Mouse (Mus musculus) embryonic facial prominence, embryonic 13.5 days (tissue): Measurements from ENCODE around the gene Olfr1358. TPM values are rescaled to one million over a fixed set of nuclear protein-coding genes. Genes with fewer than 3 reads are reported as not detected.
A peak's percentile ranks its signal among the peaks of the same experiment; 100 is the strongest.
"Not testable (repeated sequence)": the region's sequence is repeated elsewhere in the genome, so short reads cannot be mapped to it uniquely, and the experiment has no call there.

Source experiments
- ATAC-seq: fragments of 200-750 bp; cut with Nextera tagmentation; 2 replicates; pipeline ENCODE4 v1.8.0; 2017; ENCODE audit warnings: low read depth; ENCODE audit not compliant: insufficient number of reproducible peaks, insufficient read depth, low FRiP score, low TSS enrichment
- H3K27ac ChIP-seq: fragments of 300-500 bp; sonication (generic); 2 replicates; pipeline ENCODE4 v1.5.1; 2015; ENCODE audit warnings: moderate library complexity, mild to moderate bottlenecking, inconsistent platforms
- H3K27me3 ChIP-seq: fragments of 300-500 bp; sonication (generic); 2 replicates; pipeline ENCODE4 v1.6.1; 2015; ENCODE audit warnings: mild to moderate bottlenecking, inconsistent platforms
- H3K36me3 ChIP-seq: fragments of 300-500 bp; sonication (generic); 2 replicates; pipeline ENCODE4 v1.6.1; 2015; ENCODE audit warnings: mild to moderate bottlenecking, inconsistent platforms
- H3K4me1 ChIP-seq: fragments of 300-500 bp; sonication (generic); 2 replicates; pipeline ENCODE4 v1.6.1; 2015; ENCODE audit warnings: inconsistent platforms
- H3K4me2 ChIP-seq: fragments of 300-500 bp; sonication (generic); 2 replicates; pipeline ENCODE4 v1.6.1; 2015; ENCODE audit warnings: moderate library complexity, mild to moderate bottlenecking, inconsistent platforms
- H3K4me3 ChIP-seq: fragments of 300-500 bp; sonication (generic); 2 replicates; pipeline ENCODE4 v1.5.1; 2015; ENCODE audit warnings: mild to moderate bottlenecking, inconsistent platforms
- H3K9ac ChIP-seq: fragments of 300-500 bp; sonication (generic); 2 replicates; pipeline ENCODE4 v1.6.1; 2015; ENCODE audit warnings: mild to moderate bottlenecking, inconsistent platforms
- H3K9me3 ChIP-seq: fragments of 300-500 bp; sonication (generic); 2 replicates; pipeline ENCODE4 v1.6.1; 2016; ENCODE audit warnings: inconsistent platforms
- WGBS: fragments of 180-500 bp; shearing (Covaris S2); methylation state at CpG from one replicate; pipeline ENCODE4 v1.1.7; 2015; ENCODE audit warnings: mixed read lengths; 5-methylcytosine and 5-hydroxymethylcytosine counted together
- polyA plus RNA-seq: library from polyadenylated mRNA; unstranded; fragments of >200 nt; fragmentation: Nextera tagmentation; extraction: Ambion mirVana; gene quantifications from 2 replicates; pipeline ENCODE4 v1.2.1, GENCODE M21; 2015

Olfr1358 gene
- polyA plus RNA-seq, 1 experiment from 2014 or later, result not detected

DNA sequence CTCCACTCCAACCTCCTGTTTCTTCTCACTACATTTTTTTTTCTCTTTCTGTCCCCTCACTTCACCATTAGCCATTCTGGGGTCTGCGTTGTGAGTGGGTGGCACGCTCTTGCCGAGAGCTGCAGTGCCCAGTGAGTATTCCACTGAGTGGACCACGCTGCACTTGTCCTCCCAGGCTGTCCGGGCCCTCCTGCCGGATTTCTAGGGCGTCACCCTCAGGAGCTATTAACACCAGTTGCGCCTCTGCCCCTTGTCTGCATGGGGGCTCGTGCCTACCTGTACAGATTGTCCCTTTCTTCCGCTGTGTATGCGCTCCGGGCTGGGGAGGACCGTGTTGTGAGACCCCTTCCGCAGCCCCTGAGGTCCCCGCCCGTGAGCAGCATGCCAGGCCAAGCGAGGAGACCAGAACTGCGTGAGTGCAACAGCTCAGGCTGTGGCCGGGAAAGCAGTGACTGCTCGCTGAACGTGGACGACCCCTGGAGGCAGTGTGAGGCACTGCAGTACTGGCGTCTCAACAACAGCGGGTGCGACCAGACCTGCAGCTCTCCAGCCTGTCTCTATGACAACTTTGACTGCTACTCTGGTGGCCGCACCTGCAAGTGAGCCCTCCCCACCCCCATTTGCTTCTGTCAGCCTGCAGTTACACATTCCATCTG lies 29.7 kb upstream of the Olfr1358 start:
- no peaks in the 10 kb centered on the region for H3K9me3 ChIP-seq
- H3K27me3 ChIP-seq, result peaks cover 20% of the 10 kb centered on the region
- H3K9ac ChIP-seq, result peak overlapping the region; percentile 61
- no peak overlapping the region for H3K27ac ChIP-seq
- H3K4me1 ChIP-seq, result peaks cover 4% of the 10 kb centered on the region; the same call in 1 of the 2 replicates
- ATAC-seq, result no peak
- H3K36me3 ChIP-seq, result no peaks in the 10 kb centered on the region
- peak overlapping the region; percentile 61 for H3K4me2 ChIP-seq
- 11% methylated on average over 26 of the region's 26 CpGs for WGBS
- peak overlapping the region; percentile 32 for H3K4me3 ChIP-seq

DNA sequence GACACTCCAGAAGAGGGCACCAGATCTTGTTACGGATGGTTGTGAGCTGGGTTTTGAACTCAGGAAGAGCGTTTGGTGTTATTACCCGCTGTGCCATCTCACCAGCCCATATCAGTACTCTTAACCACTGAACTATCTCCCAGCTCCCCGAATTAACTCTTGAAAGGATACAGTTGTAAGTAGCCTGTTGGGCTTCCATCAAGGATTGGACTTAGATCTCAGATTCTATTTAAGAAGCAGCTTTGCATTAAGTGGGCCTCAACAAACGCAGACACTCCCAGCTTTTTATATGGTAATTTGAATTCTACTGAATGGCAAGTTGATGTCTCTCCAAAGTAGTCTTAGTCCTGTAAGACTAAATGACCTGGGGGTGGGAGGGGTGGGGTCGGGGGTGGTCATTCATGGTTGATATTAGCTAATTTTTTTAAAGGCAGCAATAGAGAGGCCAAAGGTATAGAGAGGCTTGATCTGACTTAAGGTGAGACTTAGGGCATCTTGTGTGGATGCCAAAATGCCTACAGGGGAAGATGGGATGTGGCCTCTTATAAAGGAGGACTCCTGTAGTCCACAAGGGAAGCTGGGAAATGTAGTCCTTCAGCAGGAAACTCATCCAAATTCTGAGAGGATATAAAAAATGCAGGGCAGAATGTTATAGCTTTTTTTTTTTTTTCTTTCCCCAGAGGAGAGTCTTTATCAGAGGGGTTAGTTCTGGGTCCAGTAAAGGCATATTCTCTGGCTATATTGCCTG lies 14.1 kb upstream of the Olfr1358 start:
- no peaks in the 10 kb centered on the region for H3K9me3 ChIP-seq
- no peak overlapping the region for H3K27ac ChIP-seq
- H3K27me3 ChIP-seq, result no peaks in the 10 kb centered on the region
- no peak for ATAC-seq
- H3K4me3 ChIP-seq, result no peak overlapping the region
- WGBS, result 78% methylated on average over 6 of the region's 6 CpGs
- no peak overlapping the region for H3K4me2 ChIP-seq
- H3K4me1 ChIP-seq, result no peaks in the 10 kb centered on the region
- H3K36me3 ChIP-seq, result no peaks in the 10 kb centered on the region
- no peak overlapping the region for H3K9ac ChIP-seq

DNA sequence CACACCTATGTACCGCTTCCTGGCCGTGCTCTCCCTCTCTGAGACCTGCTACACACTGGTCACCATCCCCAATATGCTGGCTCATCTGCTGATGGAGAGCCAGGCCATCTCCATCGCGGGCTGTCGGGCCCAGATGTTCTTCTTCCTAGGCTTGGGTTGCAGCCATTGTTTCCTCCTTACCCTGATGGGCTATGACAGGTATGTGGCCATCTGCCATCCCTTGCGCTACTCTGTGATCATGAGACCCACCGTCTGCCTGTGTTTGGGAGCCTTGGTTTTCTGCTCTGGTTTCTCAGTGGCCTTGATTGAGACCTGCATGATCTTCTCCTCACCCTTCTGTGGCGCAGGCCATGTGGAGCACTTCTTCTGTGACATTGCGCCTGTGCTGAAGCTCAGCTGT lies 2.6 kb downstream of the Olfr1358 start:
- H3K4me2 ChIP-seq, result no peak overlapping the region

DNA sequence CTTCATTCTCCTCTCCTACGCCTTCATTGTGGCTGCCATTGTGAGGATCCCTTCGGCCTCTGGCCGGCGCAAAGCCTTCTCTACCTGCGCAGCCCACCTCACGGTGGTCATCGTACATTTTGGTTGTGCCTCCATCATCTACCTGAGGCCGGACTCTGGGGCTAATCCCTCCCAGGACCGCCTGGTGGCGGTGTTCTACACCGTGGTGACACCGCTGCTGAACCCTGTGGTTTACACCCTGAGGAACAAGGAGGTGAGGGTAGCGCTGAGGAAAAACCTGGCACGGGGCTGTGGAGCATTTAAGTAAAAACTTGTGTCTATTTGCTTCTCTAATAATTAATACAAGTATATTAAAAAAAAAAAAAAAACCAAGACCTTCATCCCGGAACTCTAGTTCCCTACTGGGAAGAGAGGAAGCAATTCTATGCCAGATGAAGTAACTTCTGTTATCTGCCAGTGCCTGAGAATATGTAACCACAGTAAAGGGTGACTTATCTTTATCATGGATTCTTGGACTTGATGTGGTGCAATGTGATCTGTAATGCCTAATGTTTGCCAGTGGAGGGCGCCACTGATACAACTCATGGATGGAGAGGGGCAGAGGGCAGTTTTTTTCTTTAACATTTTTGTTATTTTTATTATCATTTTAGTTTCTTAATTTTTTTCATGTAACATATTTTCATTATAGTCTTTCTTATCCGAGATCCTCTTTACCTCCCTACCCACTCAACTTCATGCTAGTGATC lies 3.2 kb downstream of the Olfr1358 start:
- H3K27ac ChIP-seq, result no peak overlapping the region
- H3K27me3 ChIP-seq, result no peaks in the 10 kb centered on the region
- no peak for ATAC-seq
- no peaks in the 10 kb centered on the region for H3K36me3 ChIP-seq
- H3K9ac ChIP-seq, result no peak overlapping the region
- no peaks in the 10 kb centered on the region for H3K4me1 ChIP-seq
- 57% methylated on average over 17 of the region's 17 CpGs for WGBS
- no peak overlapping the region for H3K4me2 ChIP-seq
- no peak overlapping the region for H3K4me3 ChIP-seq
- no peaks in the 10 kb centered on the region for H3K9me3 ChIP-seq

More for the DNA sequence above, 2.6 kb downstream of the Olfr1358 start:
- no peak overlapping the region for H3K9ac ChIP-seq
- no peak for ATAC-seq
- H3K27me3 ChIP-seq, result no peaks in the 10 kb centered on the region
- no peak overlapping the region for H3K27ac ChIP-seq
- no peaks in the 10 kb centered on the region for H3K4me1 ChIP-seq
- no peaks in the 10 kb centered on the region for H3K36me3 ChIP-seq
- 88% methylated on average over 9 of the region's 9 CpGs for WGBS
- H3K9me3 ChIP-seq, result no peaks in the 10 kb centered on the region
- H3K4me3 ChIP-seq, result no peak overlapping the region

DNA sequence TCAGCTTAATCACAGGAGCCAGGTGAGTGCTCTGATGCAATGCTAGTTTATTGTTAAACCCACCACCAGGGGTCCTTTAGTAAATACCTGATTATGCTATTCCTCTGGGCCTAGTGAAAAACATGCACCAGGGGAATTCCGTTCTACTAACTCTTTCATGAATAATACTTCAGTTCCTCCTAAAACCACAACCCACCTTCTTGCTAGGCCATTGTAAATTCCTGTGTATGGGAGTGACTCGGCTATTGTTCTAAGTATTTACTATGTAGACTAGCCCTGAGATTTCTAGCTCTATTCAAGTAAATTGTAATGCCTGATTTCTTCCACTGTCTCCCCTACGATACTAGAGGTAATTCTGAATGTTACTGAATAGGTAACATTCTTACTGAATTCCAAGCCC lies 7.8 kb downstream of the Olfr1358 start:
- H3K27me3 ChIP-seq, H3K27ac ChIP-seq, H3K4me1 ChIP-seq, ATAC-seq, H3K9ac ChIP-seq, H3K36me3 ChIP-seq, H3K4me3 ChIP-seq, H3K4me2 ChIP-seq, H3K9me3 ChIP-seq: not testable (repeated sequence)
- 52% methylated on average over 3 of the region's 3 CpGs for WGBS

DNA sequence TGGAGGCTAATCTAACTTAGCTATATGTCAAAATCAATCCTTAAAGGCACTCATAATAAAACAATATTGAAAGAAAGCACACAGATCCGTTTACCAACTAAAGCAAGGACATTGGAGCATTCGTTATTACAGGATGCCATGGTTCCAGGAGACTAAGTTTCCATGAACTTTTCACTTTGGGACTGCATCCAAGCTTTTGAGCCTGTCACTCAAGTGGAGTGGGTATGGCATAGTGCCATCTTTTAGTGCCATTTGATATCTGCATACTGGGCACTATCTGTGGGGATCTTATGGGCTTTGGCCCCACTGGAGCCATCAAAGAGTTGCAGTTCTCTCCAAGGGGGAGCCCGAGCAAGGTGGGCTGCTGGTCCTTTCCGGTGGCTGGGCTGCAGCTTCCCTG lies 8.3 kb downstream of the Olfr1358 start:
- no peaks in the 10 kb centered on the region for H3K27me3 ChIP-seq
- no peaks in the 10 kb centered on the region for H3K4me1 ChIP-seq
- H3K9me3 ChIP-seq, result no peaks in the 10 kb centered on the region
- H3K4me2 ChIP-seq, result no peak overlapping the region
- ATAC-seq, result no peak
- H3K4me3 ChIP-seq, result no peak overlapping the region
- no peak overlapping the region for H3K9ac ChIP-seq
- H3K27ac ChIP-seq, result no peak overlapping the region
- H3K36me3 ChIP-seq, result no peaks in the 10 kb centered on the region
- 50% methylated on average over 4 of the region's 4 CpGs for WGBS

DNA sequence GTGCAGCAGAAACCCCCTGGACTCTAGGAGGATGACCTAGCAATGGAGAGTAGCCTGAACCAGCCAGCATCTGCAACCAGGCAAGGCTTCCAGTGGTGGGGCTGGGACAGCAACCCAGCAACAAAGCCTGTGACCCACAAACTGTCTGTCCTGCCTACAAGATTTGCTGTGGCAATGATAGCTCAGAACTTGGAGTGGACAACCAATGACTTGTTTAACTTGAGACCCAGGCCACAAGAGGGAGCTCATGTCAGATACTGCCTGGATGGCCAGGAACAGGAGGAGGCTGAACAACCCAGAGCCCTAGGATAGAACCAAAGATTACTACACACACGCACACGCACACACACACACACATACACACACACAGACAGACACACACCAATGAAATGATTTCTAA lies 23.7 kb downstream of the Olfr1358 start:
- no peaks in the 10 kb centered on the region for H3K27me3 ChIP-seq
- H3K9ac ChIP-seq, result no peak overlapping the region
- H3K9me3 ChIP-seq, result no peaks in the 10 kb centered on the region
- no peak overlapping the region for H3K4me3 ChIP-seq
- no peak overlapping the region for H3K4me2 ChIP-seq
- no peaks in the 10 kb centered on the region for H3K4me1 ChIP-seq
- 57% methylated on average over 2 of the region's 2 CpGs for WGBS
- no peaks in the 10 kb centered on the region for H3K36me3 ChIP-seq
- no peak for ATAC-seq
- H3K27ac ChIP-seq, result no peak overlapping the region

DNA sequence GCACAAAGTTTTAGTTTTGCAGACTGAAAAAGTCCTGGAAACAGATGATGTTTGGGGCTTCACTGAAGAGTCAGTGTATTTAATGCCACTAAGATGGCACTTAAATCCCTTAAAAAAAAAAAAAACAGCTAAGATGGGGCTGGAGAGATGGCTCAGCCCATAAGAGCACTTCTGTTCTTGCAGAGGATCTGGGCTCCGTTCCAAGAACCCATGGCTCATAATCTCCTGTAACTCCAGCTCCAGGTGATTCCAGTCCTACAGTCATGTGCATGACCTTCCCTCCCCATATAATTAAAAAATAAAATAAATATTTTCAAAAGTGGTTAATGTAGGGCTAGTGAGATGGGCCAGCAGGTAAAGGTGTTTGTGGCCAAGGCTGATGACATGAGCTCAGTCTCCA lies 47.8 kb downstream of the Olfr1358 start:
- no peak for ATAC-seq
- no peak overlapping the region for H3K27ac ChIP-seq
- WGBS, result 80% methylated on average over 1 of the region's 1 CpGs
- H3K9me3 ChIP-seq, result no peaks in the 10 kb centered on the region
- no peak overlapping the region for H3K9ac ChIP-seq
- no peak overlapping the region for H3K4me3 ChIP-seq
- H3K4me2 ChIP-seq, result no peak overlapping the region
- H3K4me1 ChIP-seq, result peaks cover 5% of the 10 kb centered on the region
- no peaks in the 10 kb centered on the region for H3K27me3 ChIP-seq
- no peaks in the 10 kb centered on the region for H3K36me3 ChIP-seq

DNA sequence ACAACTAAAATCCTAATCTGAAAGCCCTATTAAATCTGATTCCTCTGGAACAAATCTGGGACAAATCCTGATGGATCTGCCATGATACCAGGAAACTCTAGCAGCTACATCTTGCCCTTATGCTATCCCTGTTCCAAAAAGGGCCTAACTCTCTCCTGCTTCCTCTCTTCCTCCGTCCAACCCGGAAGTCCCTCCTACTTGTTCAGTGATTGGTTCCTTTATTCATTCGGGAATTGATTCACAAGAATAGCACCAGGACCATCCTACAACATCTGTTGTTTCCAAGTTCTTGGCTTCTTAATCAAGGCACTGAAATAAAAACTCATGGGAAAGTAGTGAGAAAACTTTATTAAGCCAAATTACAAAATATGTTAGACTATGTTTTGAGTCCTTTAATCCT lies 52.0 kb downstream of the Olfr1358 start:
- H3K9ac ChIP-seq, result no peak overlapping the region
- H3K9me3 ChIP-seq, result no peaks in the 10 kb centered on the region
- H3K27me3 ChIP-seq, result no peaks in the 10 kb centered on the region
- no peaks in the 10 kb centered on the region for H3K36me3 ChIP-seq
- WGBS, result 75% methylated on average over 3 of the region's 3 CpGs
- no peak overlapping the region for H3K4me3 ChIP-seq
- no peak overlapping the region for H3K4me2 ChIP-seq
- ATAC-seq, result no peak
- peaks cover 30% of the 10 kb centered on the region for H3K4me1 ChIP-seq
- no peak overlapping the region for H3K27ac ChIP-seq

DNA sequence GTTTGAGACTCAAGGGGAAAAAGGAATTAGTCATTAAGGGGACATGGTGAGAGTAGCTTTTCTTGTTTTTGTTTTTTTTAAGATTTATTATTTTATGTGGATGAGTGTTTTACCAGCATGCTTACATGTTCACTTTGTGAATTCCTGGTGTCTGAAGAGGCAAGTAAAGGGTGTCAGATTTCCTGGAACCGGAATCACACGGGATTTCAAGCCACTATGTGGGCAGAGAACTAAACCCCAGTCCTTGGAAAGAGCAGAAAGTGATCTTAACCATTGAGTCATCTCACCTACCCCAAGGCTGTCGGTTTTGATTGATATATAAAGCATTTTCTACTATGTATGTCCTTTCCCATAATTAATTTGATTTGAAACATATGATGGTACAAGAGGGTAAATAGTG lies 52.5 kb downstream of the Olfr1358 start:
- Histone ChIP-seq H3K4me3 (no peak overlapping the region), H3K9ac (no peak overlapping the region), H3K27me3 (no peaks in the 10 kb centered on the region), H3K9me3 (no peaks in the 10 kb centered on the region), H3K4me2 (no peak overlapping the region), H3K36me3 (no peaks in the 10 kb centered on the region), H3K27ac (no peak overlapping the region), H3K4me1 (peaks cover 30% of the 10 kb centered on the region)
- WGBS, result 34% methylated on average over 3 of the region's 3 CpGs
- no peak for ATAC-seq
